Mouse (Mus musculus) urinary bladder, adult 2 months (tissue): Measurements from ENCODE around the gene Mamstr. TPM values are rescaled to one million over a fixed set of nuclear protein-coding genes. Genes with fewer than 3 reads are reported as not detected.
"Not testable (repeated sequence)": the region's sequence is repeated elsewhere in the genome, so short reads cannot be mapped to it uniquely, and the experiment has no call there.

Experiments
- DNase-seq: peaks from one replicate; pipeline ENCODE4 v3.0.0; 2022; ENCODE audit warnings: low spot score
- polyA plus RNA-seq: library from polyadenylated mRNA; depleted of rRNA; stranded (reverse); fragments of >200 nt; gene quantifications from 2 replicates; pipeline ENCODE4 v1.2.3, GENCODE M21; 2012

The Mamstr gene
- polyA plus RNA-seq, 1 experiment, result 8.4 TPM

DNA sequence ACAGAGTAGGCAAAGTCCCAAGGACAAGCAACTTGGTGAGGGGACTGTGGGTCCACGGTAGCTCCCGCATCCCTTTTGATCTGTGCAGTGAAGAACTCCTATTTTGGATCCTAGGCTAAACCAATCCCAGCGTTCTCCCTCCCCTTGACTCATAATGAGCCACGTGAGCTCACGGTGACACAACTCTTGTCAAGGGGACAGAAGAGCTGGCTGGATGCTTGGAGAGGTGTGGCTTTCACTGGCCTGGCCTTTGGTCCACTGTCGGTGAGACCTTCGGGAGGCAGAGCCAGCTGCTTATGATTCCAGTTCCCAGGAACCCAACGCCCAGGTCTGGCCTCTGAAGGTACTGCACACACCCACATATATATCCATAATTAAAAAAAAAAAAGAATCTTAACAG, 9.6 kb downstream of the Mamstr start:
- DNase-seq, result no peak

DNA sequence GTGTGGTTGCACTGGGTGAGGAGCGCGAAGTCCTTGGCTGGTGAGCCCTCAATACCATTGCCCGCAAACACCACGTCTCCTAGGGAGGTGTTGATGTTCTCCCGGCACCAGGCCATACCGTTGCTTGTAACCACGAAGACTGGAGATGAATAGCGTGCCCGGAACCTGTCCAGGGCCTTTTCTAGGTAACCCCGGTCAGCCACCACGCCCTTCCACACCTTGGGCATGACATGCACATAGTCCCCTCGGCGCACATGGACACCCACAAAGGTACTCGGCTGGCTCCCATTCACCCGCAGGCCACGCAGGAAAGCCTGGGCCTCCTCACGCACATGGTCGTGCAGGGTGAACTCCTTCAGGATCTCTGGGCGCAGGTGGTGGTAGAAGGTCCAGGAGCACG, 10.7 kb downstream of the Mamstr start:
- DNase-seq, result not testable (repeated sequence)

DNA sequence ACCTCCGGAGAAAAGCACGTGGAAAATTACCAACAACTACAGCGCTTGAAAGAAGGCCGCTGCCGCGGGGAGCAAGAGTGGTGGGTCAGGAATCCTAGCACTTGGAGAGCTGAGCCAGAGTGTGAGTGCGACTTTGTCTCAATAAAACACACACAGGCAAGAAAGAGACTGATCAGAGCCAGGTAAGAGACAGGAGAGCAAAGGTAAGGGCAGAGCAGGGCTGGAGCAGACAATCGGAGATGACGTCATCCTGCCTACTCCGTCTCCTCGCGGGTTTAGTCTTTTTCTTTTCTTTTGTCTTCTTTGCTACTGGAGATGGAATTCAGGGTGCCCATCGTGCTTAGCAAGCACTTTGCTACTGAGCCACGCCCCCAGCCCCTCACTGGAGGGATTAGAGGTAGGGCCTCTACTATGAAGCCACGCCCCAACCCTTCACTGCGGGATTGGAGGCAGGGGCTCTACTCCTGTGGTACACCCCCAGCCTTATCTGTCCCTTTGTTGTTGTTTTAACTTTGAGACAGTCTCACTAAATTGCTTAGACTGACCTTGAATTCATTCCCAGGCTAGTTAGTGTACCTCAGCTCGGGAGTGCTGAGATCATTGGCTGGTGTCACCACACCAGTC, 14.8 kb downstream of the Mamstr start:
- no peak for DNase-seq

DNA sequence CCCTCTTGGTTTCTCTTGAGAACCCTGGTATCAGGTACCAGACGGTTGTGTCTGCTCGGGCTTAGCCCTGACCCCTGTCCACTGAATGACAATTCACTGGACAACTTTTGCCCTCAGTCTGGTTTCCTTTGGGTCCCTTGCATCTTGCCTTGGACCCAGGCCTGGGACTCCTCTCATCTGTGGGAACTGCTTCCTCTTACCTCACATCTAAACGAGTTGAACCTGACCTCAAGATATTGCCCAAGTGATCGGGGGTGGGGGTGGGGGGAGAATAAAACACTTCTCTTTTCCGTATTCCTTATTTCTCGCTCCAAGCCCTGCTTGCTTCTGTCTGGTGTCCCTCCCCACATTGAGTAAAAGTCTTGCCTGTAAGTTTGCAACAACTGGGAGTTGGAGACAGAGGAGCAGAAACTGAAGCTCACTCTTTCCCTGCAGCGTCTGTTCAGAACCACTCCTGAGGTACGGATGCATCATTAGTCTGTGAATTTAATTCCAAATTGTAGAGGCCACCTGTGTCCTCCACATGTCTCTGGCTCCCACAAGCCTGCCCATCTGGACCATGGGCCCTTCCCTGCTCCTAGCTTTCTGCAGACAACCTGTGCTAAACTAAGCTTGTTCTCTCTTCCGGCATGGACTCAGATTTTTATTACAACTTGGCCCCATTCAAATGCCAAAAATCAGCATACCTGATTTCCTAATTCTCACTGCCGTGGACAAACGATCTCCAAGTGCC, 21.1 kb downstream of the Mamstr start:
- DNase-seq, result no peak

DNA sequence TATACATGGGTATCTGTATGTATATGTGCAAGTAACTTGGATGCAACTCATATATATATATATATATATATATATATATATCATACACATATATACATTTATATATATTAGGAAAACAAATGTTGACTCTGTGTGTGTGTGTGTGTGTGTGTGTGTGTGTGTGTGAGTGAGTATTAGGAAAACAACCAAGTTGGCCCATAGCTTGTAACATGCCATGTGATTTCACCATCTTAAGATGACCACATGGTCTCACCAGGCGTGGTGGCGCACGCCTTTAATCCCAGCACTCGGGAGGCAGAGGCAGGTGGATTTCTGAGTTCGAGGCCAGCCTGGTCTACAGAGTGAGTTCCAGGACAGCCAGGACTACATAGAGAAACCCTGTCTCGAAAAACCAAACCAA, 21.9 kb downstream of the Mamstr start:
- DNase-seq, result not testable (repeated sequence)

DNA sequence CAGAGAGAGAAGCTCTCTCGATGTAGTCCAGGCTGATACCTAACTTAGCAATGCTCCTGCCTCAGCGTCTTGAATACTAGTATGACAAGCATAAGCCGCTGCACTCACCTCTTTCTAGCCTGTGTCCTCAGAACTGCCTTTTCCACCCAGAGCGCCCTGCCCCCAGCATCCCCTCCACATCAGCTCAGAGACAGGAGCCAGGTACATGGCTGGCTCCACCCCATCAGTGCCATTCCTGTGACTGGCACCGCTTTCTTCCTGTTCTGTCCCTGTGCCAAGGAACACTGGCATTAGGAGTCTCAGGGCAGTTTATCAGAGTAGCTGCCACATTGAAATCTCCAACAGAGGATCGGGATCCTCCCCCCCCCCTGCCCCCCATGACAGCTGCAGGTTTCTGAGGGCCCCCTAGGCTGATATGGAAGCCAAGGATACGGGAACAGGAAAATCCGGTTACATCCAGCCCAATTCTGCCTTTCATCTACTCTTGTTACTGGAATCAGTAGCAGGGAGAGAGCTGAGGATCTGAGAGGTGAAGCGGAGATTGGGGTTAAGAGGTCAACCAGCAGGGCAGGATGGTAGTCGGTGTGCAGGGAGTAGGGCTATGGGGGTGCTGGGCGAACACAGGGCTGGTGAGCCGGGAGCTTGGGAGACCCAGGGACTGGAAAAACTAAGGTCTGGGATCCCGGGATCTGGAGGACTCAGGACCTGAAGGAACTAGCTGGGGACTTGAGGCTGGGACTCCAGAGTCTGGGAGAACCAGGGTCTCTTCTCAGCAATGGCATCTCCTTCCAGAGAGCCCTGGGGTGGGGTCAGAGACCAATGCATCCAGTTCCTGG, 25.7 kb downstream of the Mamstr start:
- DNase-seq, result no peak

DNA sequence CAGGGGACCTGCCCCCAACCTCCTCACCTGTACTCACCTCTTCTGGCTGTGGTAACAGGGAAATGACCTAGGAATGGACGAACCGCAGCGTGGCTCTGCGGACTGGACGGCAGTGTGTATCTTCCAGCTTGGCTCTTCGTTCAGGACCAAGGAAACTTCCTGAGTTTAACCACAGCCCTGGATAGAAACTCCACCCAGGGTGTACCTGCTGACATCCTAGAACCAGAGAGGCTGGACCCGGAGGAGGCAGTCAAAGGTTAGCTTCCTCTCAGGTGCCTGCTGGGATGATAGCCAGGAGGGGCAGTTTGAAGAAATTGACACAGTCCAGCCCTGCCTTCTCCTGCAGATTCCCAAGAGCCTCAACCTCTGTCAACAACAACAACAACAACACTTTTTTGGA, 26.4 kb downstream of the Mamstr start, which contains the start of gene Fut2:
Gene Fut2, minus strand, starts transcription at position 234 of the 400 bp plus-strand sequence.
- DNase-seq, result no peak

DNA sequence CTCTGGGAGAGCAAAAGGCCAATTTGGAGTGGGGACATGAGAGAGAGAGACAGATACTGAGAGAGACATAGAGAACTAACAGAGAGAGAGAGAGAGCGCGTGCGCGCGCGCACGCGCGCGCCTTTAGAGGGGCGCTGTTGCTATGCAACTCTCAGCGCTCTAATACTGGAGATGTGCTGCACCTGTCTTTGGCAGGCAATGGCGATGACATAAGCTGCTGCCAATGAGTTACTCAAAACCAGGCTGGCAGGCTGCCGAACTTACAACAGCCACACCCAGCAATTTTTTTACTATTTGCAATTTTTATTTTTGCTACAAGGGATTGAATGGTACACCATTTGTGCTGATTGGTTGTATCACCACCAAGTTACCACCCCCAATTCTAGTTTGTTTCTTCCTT, 28.0 kb downstream of the Mamstr start:
- DNase-seq, result no peak

DNA sequence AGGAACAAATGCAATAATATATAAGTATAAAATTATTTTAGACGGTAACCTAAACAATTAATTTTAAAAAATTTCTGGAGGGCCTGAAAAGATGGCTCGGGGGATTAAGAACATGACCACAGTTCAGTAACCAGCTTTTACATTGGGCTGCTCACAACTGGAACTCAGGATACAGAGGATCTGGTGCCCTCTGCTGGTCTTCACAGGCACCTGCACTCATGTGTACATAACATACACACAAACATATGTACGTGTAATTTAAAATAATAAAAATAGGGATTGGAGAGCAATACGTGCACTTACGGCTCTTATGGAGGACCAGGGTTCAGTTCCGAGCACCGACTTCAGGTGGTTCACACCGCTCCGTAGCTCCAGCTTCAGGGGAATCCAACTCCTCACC, 29.1 kb downstream of the Mamstr start:
- no peak for DNase-seq

DNA sequence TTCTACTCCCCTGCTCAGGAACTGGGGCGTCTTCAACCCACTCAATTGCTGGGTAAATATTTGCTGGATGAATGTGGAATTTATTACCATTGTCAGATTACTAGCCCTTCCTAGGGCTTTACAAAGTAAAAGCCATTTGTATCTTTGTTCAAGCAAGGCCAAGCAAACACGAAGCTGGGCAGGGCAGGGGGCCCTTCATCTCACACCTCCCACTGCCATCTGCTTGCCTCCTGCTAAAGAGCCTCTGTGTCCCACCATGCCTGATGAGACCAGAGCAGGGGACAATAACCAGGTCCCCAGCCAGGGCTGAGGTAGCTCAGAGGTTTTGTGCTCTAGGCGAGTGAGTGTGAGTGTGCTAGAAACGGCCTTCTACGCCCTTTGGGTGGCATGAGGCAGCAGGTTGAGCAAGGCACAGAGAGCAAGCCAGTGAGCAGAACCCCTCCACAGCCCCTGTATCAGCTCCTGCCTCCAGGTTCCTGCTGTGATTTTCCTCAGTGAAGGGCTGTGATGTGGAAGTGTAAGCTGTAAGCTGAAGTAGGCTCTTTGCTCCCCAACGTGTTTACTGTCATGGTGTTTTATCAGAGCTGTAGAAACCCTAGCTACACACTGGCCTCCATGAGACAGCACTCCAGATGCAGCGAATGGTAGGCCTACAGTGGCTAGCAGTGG, 38.0 kb downstream of the Mamstr start:
- DNase-seq, result no peak

DNA sequence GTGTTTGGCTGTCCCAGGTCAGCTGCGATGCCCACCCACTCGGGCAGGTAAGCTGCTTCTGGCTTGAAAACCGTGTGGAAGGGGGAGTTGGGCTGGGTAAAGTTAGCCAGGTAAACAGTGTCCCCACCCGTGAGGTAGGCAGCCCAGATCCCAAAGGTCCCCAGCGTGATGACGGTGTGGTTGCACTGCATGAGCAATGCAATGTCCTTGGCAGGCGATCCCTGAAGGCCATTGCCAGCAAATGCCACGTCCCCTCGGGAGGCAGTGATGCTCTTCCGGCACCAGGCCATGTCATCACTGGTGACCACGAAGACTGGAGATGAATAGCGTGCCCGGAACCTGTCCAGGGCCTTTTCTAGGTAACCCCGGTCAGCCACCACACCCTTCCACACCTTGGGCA, 38.7 kb downstream of the Mamstr start:
- no peak for DNase-seq

DNA sequence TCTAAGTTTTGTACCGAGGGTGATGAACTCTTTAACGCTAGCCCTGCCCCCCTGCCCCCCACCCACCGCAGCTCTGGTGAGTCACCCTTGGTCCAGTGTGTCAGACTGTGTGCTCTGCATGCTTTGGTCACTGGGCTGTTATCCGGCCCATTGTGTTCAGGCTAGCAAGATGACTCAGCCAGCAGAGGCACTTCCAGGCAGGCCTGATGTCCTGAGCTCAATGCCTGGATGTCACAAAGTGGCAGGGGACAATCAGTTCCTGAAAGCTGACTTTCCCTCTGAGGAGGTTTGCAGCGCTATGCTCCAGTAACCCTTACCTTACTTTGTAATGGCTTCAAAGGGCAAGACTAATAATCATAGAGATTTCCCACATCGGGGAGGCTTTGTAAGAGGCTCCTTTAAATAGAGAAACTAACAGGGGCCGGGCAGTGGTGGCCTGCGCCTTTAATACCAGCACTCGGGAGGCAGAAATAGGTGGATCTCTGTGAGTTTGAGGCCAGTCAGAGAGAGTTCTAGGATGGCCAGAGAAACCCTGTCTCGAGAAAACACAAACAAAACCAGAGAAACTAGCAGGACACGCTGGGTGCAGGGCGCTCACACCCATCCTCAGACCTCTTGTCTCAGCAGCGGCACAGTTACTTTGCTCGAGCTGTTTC, 40.3 kb downstream of the Mamstr start:
- DNase-seq, result no peak

DNA sequence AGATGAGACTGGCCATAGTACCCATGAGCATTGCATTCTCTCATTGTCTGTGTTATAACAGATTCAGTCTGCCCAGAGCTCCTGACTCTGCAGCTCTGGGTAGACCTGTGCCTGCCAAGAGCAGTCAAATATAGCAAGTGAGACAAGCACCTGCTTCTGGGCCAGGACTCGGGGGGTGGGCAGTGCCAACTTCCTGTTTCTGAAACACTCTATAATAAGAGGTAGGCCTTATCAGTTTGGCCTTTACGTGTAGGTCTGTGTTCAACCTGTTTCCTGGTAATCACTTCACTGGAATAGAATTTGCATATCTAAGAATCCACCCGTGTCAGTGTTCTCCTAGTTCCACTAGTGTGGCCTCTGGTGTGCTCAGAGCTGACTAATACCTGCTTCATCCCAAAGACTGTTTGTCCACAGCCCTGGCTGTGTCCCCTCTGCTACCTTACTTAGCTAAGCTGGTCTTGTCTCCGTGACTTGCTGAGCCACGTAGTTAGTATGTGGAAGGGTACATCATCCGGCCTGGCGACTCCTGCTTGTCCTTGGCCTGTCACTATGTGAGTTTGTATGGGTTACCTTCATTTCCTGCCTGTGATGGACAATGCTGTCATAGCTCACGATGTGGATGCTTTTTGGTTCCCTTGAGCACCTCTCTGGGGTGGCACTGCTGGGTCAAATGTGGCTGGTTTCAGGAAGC, 41.4 kb downstream of the Mamstr start:
- DNase-seq, result no peak

DNA sequence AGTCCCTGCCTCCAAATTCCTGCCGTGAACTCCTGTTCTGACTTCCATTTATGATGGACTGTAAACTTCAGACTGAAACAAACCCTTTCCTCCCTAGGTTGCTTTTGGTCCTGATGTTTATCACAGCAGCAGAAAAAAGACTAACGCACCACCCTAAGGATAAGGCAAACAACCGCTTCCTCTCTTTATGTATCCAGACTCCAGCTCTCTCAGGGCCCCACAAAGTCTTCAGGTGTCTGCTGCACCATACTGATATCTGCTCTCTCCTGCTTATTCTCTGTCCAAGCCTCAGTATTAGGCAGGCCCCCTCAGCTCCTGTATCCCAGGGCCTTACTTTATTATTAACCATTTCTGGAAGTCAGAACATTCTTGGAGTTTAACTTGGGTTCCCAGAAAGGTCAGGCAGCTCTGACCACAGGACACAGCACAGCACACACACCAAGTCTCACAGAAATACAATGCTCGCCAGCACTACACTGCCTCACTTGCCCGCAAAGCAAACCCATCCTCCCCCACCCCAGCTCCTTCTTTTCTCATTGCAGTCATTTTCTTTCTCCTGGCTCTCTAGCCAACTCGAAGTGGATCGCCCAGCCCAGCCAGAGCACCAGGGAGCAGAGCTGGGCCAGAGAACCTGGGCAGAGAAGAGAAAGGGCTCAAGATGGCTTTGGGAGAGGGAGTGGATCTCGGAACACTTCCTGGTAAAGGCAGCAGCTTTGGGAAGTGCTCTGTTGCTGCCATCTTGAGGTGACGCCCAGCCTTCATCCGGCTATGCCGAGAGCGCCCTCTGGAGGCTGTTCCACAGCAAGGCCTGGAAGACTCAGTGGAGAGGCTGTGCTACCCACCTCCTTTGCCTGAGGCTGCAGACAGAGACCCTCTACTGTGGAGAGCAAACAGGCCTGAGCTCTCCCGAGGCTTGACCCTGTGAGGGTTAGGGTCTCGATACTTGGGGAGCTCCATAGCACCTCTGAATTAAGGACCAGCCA, 42.7 kb downstream of the Mamstr start:
- peak; percentile 73 for DNase-seq

DNA sequence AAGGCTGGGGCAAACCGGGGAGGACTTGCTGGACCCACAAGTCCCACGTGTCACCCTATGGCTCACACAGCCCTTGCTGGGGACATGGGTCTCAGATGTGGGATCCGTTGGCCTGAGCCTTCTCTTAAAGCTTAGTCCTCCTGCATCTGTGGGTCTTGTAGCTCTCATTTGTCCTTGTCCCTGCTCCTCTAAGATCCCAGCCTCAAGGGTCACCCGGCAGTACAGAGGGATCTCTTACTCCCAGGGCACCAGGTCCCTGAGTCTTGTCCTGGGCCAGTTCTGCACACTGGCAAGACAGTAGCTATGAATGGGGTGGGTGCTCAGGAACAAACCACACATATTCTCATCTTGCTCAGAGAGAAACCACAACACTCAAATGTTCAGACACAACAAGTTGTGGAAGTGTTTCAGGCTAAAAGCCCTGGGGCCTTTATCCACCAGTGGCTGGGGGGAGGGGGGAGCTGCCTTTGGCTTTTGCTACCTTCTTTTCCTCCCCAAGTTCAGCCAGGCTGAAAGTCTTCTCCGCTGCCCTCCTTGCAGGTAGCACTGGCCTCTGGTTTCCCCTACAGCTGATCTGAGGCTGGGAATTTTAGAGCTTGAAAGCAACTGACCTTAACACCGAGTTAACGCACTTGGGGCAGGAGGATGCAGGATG, 43.7 kb downstream of the Mamstr start, which contains the start of gene Ntn5:
Gene Ntn5, plus strand, starts transcription at position 627 of the 655 bp plus-strand sequence.
- DNase-seq, result no peak

DNA sequence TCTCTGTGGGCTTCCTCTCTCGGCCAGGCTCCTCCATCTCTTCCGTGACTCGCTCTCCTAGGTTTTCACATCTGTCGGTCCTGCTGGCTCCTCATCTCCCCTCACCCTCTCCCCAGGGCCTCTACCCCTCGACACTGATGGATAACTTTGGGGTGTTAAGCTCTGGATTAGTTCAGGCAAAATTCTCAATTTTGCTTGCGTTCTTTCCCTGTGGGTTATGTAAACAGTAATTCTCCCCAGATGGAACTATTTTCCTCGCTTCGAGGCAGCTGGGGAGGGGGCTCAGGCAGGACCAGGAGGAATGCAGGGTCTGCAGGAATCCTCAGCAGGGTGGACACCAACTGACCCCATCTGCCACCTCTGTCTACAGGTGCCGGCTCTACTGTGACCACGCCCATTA, 46.0 kb downstream of the Mamstr start:
- no peak for DNase-seq

DNA sequence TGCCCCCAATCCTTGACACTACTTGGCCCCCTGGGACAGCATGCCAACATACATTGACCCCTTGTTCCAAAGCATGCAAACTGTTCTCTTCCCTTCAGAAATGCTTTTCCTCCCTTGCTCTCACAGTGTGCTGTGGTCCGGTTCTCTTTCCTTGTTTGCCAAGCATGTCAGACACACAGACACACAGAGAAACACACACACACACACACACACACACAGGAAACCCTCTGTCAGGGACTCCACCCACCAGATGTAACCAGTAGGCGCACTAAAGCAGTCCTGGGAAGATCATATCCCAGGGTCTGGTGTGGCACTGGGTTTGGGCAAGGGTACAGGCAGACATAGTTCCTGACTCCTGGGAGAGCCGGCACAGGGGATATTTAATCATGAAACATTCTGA, 47.1 kb downstream of the Mamstr start:
- DNase-seq, result no peak

DNA sequence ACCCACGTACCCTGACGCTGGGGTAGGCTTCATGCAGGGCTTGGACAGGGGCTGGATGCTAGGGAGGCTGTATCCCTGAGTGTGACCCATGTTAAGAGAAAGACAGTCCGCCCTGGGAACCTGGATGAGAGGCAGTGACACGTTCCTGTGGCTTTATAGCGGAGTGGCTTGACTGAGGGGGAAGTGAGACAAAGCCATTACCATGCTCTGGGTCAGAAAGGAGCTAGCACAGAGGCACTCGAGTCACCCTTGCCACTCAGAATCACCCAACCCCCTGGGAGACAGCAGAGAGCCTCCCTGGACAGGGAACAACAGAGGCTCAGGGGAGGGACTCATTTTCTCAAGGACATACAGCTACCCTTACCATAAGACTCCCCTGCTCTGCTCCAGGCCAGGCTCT, 49.3 kb downstream of the Mamstr start:
- DNase-seq, result no peak

DNA sequence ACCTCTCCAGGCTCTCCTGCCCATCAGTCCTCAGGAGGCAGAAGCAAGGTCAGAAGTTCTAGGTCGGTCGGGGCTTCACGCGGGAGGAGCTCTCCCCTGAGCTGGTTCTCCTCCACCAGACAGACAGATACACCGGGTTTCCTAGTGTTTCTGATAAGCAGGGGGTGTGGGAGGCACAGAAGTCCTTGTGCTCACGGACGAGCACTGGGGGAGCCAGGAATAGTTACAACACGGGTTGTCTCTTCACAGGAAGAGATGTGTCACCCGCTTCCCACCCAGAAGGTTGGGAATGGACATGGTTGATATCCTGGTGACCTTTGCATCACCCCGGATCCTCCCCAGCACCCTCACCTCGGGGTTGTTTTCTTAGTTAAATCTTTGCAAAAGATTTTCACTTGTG, 50.0 kb downstream of the Mamstr start:
- no peak for DNase-seq
